Mouse (Mus musculus): ENCODE results near the gene Gm20696.

GRCm38 (mm10) chr6:99385059-99385604 is 281.5 kb downstream of the Gm20696 start:
- no peak for TF ChIP-seq ZNF384 (IDR thresholded peaks at IDR 0.05; ENCODE audit: low read depth, low read length)
- no peak for TF ChIP-seq CHD2 (IDR thresholded peaks at IDR 0.05; ENCODE audit: low read depth, low read length)
- TF ChIP-seq ZC3H11A (IDR thresholded peaks at IDR 0.05; ENCODE audit: borderline replicate concordance, low read depth, low read length): no peak
